Mouse (Mus musculus): ENCODE data around the gene Gse1. TPM values are rescaled to one million over a fixed set of nuclear protein-coding genes. Genes with fewer than 3 reads are reported as not detected.

Gse1 gene
- polyA plus RNA-seq, 1 experiment from 2014 or later = 31.3 TPM

GRCm38 (mm10) chr8:120591587-120592292 is 363.5 kb downstream of the Gse1 start:
- H3K9ac ChIP-seq (replicated peaks) = no peak overlapping the region
- H3K9me3 ChIP-seq = no peaks in the 10 kb centered on the region
- H3K27ac ChIP-seq (replicated peaks) = peak overlapping the region; percentile 80
- no peaks in the 10 kb centered on the region for H3K36me3 ChIP-seq
- H3K4me2 ChIP-seq (replicated peaks) = no peak overlapping the region
- H3K27me3 ChIP-seq = no peaks in the 10 kb centered on the region
- 62% methylated on average over 10 of the region's 10 CpGs for WGBS
- no peak for ATAC-seq (replicated peaks)
- no peak overlapping the region for H3K4me3 ChIP-seq
- H3K4me1 ChIP-seq = peaks cover 40% of the 10 kb centered on the region

- Histone ChIP-seq H3K4me2 (replicated peaks) (no peak overlapping the region), H3K27me3 (no peaks in the 10 kb centered on the region), H3K27ac (replicated peaks) (no peak overlapping the region), H3K9me3 (no peaks in the 10 kb centered on the region), H3K4me1 (peaks cover 43% of the 10 kb centered on the region), H3K36me3 (no peaks in the 10 kb centered on the region), H3K9ac (replicated peaks) (no peak overlapping the region), H3K4me3 (no peak overlapping the region)
- 86% methylated on average over 5 of the region's 5 CpGs for WGBS
- no peak for ATAC-seq (replicated peaks)
Observed at GRCm38 (mm10) chr8:120594571-120594970, 366.3 kb downstream of the Gse1 start.

GRCm38 (mm10) chr8:120595963-120596362 is 367.7 kb downstream of the Gse1 start:
- Histone ChIP-seq H3K27me3 (no peaks in the 10 kb centered on the region), H3K9me3 (no peaks in the 10 kb centered on the region), H3K9ac (replicated peaks) (no peak overlapping the region), H3K36me3 (no peaks in the 10 kb centered on the region), H3K4me2 (replicated peaks) (no peak overlapping the region), H3K4me3 (no peak overlapping the region), H3K27ac (replicated peaks) (no peak overlapping the region), H3K4me1 (peaks cover 37% of the 10 kb centered on the region)
- 9% methylated on average over 5 of the region's 5 CpGs for WGBS
- no peak for ATAC-seq (replicated peaks)

GRCm38 (mm10) chr8:120598579-120598978 is 370.3 kb downstream of the Gse1 start:
- peak; percentile 88 for ATAC-seq (replicated peaks)
- Histone ChIP-seq H3K9me3 (no peaks in the 10 kb centered on the region), H3K27me3 (no peaks in the 10 kb centered on the region), H3K36me3 (no peaks in the 10 kb centered on the region), H3K4me2 (replicated peaks) (peak overlapping the region; percentile 14; the same call in 1 of the 2 replicates), H3K4me3 (no peak overlapping the region), H3K27ac (replicated peaks) (peak overlapping the region; percentile 81), H3K4me1 (peaks cover 27% of the 10 kb centered on the region), H3K9ac (replicated peaks) (no peak overlapping the region)
- WGBS = 23% methylated on average over 24 of the region's 24 CpGs

GRCm38 (mm10) chr8:120599504-120599903 is 371.2 kb downstream of the Gse1 start:
- Histone ChIP-seq H3K4me2 (replicated peaks) (no peak overlapping the region), H3K27ac (replicated peaks) (peak overlapping the region; percentile 81), H3K27me3 (no peaks in the 10 kb centered on the region), H3K4me1 (peaks cover 27% of the 10 kb centered on the region), H3K4me3 (no peak overlapping the region), H3K9me3 (no peaks in the 10 kb centered on the region), H3K36me3 (no peaks in the 10 kb centered on the region), H3K9ac (replicated peaks) (no peak overlapping the region)
- 51% methylated on average over 7 of the region's 7 CpGs for WGBS
- ATAC-seq (replicated peaks) = no peak

- peaks cover 27% of the 10 kb centered on the region for H3K4me1 ChIP-seq
- H3K9me3 ChIP-seq = no peaks in the 10 kb centered on the region
- H3K4me3 ChIP-seq = no peak overlapping the region
- ATAC-seq (replicated peaks) = no peak
- 35% methylated on average over 6 of the region's 6 CpGs for WGBS
- H3K9ac ChIP-seq (replicated peaks) = no peak overlapping the region
- 0 out of 2 replicates have a peak overlapping the region, but pooled peaks have one; percentile 17 for H3K27ac ChIP-seq (replicated peaks)
- no peaks in the 10 kb centered on the region for H3K27me3 ChIP-seq
- no peaks in the 10 kb centered on the region for H3K36me3 ChIP-seq
- H3K4me2 ChIP-seq (replicated peaks) = no peak overlapping the region
Observed at GRCm38 (mm10) chr8:120602672-120603071, 374.4 kb downstream of the Gse1 start.

- H3K9ac ChIP-seq (replicated peaks) = no peak overlapping the region
- H3K4me1 ChIP-seq = peaks cover 6% of the 10 kb centered on the region
- no peak overlapping the region for H3K4me3 ChIP-seq
- ATAC-seq (replicated peaks) = peak; percentile 21; the same call in 1 of the 2 replicates
- 78% methylated on average over 9 of the region's 9 CpGs for WGBS
- no peak overlapping the region for H3K27ac ChIP-seq (replicated peaks)
- H3K9me3 ChIP-seq = no peaks in the 10 kb centered on the region
- H3K36me3 ChIP-seq = no peaks in the 10 kb centered on the region
- no peaks in the 10 kb centered on the region for H3K27me3 ChIP-seq
- no peak overlapping the region for H3K4me2 ChIP-seq (replicated peaks)
Observed at GRCm38 (mm10) chr8:120607460-120607859, 379.2 kb downstream of the Gse1 start.

GRCm38 (mm10) chr8:120607885-120608284 is 379.6 kb downstream of the Gse1 start:
- H3K27me3 ChIP-seq = no peaks in the 10 kb centered on the region
- no peaks in the 10 kb centered on the region for H3K9me3 ChIP-seq
- no peak overlapping the region for H3K9ac ChIP-seq (replicated peaks)
- no peak overlapping the region for H3K4me2 ChIP-seq (replicated peaks)
- no peak overlapping the region for H3K27ac ChIP-seq (replicated peaks)
- H3K4me3 ChIP-seq = no peak overlapping the region
- peak; percentile 49; the same call in 1 of the 2 replicates for ATAC-seq (replicated peaks)
- 18% methylated on average over 7 of the region's 7 CpGs for WGBS
- no peaks in the 10 kb centered on the region for H3K36me3 ChIP-seq
- peaks cover 2% of the 10 kb centered on the region for H3K4me1 ChIP-seq

GRCm38 (mm10) chr8:120610824-120611223 is 382.6 kb downstream of the Gse1 start:
- H3K9ac ChIP-seq (replicated peaks) = no peak overlapping the region
- no peaks in the 10 kb centered on the region for H3K4me1 ChIP-seq
- no peak overlapping the region for H3K4me2 ChIP-seq (replicated peaks)
- H3K9me3 ChIP-seq = no peaks in the 10 kb centered on the region
- no peak overlapping the region for H3K4me3 ChIP-seq
- H3K27me3 ChIP-seq = no peaks in the 10 kb centered on the region
- WGBS = 84% methylated on average over 6 of the region's 6 CpGs
- no peak overlapping the region for H3K27ac ChIP-seq (replicated peaks)
- ATAC-seq (replicated peaks) = no peak
- H3K36me3 ChIP-seq = no peaks in the 10 kb centered on the region

- Histone ChIP-seq H3K27me3 (no peaks in the 10 kb centered on the region), H3K9ac (replicated peaks) (no peak overlapping the region), H3K4me1 (peaks cover 21% of the 10 kb centered on the region), H3K4me3 (no peak overlapping the region), H3K36me3 (no peaks in the 10 kb centered on the region), H3K27ac (replicated peaks) (no peak overlapping the region), H3K4me2 (replicated peaks) (no peak overlapping the region), H3K9me3 (no peaks in the 10 kb centered on the region)
- ATAC-seq (replicated peaks) = no peak
- WGBS = 91% methylated on average over 3 of the region's 3 CpGs
Observed at GRCm38 (mm10) chr8:120614491-120614890, 386.2 kb downstream of the Gse1 start.

GRCm38 (mm10) chr8:120616663-120617626 is 388.7 kb downstream of the Gse1 start:
- Histone ChIP-seq H3K9me3 (no peaks in the 10 kb centered on the region), H3K4me1 (peaks cover 27% of the 10 kb centered on the region), H3K27ac (replicated peaks) (peak overlapping the region; percentile 62), H3K9ac (replicated peaks) (no peak overlapping the region), H3K4me3 (no peak overlapping the region), H3K4me2 (replicated peaks) (no peak overlapping the region), H3K27me3 (no peaks in the 10 kb centered on the region), H3K36me3 (no peaks in the 10 kb centered on the region)
- 19% methylated on average over 7 of the region's 8 CpGs for WGBS
- peak; percentile 38; the same call in 1 of the 2 replicates for ATAC-seq (replicated peaks)

- Histone ChIP-seq H3K36me3 (no peaks in the 10 kb centered on the region), H3K9me3 (no peaks in the 10 kb centered on the region), H3K4me1 (peaks cover 27% of the 10 kb centered on the region), H3K9ac (replicated peaks) (peak overlapping the region; percentile 30; the same call in 1 of the 2 replicates), H3K4me3 (no peak overlapping the region), H3K27ac (replicated peaks) (peak overlapping the region; percentile 47; the same call in 1 of the 2 replicates), H3K27me3 (no peaks in the 10 kb centered on the region), H3K4me2 (replicated peaks) (0 out of 2 replicates have a peak overlapping the region, but pooled peaks have one; percentile 16)
- peak; percentile 57 for ATAC-seq (replicated peaks)
- 0% methylated on average over 6 of the region's 6 CpGs for WGBS
Observed at GRCm38 (mm10) chr8:120618110-120618509, 389.9 kb downstream of the Gse1 start.

Measured in forebrain, embryonic 15.5 days (tissue).